Mouse (Mus musculus): ENCODE measurements around the gene Xpo5.

Gene Xpo5

DNA sequence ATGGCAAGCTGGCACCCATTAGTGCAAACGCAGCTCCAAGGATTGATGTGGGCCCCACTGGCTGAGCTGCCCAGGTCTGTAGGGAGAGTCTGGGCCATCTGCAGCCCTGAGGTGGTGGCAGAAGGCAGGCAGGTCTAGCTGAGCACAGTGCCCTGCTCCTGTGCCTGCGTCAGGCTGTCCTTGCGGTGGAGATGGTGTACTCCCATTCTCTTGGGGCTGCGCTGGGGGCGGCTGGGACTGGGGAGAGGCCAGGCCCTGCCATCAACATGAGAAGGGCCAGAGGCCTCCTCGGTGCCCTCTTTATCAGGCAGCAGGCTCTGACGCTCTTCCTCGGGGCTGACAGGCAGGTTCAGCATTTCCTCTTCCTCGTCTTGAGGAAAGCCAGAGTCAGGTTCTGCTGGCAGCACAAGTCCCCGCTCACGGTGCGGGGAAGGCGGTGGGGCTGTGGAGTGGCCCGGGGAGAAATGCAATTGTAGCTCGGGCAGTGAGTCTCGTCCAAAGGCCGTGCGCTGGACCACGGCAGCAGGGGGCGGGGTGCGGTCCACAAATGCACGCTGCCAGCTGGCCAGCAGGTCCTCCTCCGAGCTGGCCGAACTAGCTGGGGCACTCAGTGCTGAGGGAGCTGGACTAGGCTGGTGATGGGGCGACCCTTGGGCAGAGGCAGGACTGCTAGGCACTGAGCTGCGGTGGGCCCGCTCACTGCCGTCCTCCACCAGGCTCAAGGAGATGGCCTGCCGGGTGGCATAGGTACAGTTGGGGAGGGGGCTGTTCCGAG is 55.9 kb downstream of the Xpo5 start:
- DNase-seq (ENCODE audit: extremely low spot score, low spot score): no peak

DNA sequence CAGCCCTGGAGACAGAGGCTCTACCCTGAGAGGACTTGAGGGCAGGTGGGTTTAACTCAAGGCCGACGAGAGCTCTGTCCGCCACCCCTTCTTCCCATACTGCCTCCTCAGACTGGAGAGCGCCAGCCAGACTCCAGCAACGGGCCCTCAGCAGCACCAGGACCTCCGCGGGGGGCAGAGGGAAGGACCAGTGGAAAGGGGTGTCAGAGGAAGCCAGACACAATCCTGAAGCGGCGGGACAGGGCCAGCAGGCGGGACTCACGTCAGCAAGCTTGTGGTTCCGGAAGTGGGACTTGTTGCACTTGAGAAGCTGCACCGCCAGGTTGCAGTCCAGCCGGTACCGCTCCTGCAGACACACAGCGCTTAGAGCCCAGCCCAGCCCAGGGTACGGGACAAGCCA is 57.1 kb downstream of the Xpo5 start:
- DNase-seq (ENCODE audit: extremely low spot score, low spot score): no peak

DNA sequence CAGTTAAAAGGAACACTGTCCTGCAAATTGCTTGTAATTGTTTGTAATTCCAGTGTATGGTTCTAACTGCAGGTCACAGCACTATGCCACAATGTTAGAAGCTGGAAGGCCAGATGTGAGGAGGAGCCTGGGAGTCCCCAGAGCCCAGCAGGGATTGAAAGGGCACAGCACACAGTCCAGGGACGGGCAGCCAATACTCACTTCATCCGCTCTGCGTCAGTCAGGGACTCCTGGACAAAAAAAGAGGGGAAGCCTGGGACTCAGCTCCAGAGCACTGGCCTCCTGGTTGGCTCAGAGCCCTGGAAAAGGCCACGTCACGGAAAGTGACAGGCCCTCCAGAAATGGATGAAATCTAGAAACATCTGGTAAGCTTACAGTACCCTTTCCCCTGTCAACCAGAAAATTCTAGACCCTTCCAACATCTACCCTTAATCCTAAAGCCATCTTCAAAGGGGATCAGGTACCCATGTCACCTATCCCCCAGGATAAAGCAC is 59.7 kb downstream of the Xpo5 start:
- no peak for DNase-seq (ENCODE audit: extremely low spot score, low spot score)

DNA sequence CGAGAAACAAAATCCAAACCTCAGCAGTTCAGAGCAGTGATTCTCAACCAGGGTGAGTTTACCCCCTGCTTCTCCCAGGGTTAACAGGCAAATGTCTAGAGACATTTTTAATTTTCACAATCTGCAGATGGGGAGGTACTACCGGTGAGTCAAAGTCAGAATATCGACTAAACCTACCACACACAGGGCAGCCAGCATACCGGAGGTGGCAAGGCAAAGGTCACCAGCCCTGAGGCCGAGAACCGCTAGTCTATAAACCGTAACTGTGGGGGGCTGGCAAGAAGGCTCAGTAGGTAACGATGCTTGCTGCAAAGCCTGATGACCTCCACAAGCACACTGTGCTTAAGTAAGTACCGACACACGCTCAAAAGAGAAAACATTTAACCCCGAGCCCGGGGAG is 62.9 kb downstream of the Xpo5 start:
- no peak for DNase-seq (ENCODE audit: extremely low spot score, low spot score)

DNA sequence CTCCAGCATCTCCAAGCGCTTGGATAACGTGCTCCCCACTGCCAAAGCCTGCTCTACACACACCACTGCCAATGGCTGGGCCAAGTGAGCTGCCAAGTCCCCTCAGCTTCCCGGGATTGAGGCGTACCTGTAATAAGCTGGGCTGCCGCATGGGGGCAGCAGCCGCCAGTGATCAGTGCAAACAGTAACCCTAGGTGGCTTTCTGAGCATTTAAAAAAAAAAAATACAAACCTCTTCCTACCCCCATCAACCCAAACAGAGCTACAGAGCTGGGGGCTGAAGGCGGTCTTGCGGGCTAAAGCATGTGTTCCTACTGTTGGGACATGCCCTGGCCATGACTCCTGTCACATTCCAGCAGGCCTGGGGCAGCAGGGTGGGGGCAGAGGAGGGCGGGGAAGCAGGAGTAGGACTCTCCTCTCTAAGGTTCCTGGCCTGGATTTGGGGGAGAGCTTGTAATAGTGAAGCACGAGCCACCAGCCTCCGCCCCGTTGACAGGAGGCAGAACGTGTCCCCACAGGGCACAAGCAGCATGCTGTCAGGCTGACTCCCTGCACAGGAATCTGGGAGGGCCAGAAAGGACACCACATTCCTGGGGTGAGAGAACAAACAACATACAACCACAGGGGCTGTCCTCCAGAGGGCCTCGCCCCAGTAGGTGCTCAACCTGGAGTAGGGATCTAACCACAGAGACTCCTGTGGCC is 63.5 kb downstream of the Xpo5 start:
- peak; percentile 78 for DNase-seq (ENCODE audit: extremely low spot score, low spot score)

DNA sequence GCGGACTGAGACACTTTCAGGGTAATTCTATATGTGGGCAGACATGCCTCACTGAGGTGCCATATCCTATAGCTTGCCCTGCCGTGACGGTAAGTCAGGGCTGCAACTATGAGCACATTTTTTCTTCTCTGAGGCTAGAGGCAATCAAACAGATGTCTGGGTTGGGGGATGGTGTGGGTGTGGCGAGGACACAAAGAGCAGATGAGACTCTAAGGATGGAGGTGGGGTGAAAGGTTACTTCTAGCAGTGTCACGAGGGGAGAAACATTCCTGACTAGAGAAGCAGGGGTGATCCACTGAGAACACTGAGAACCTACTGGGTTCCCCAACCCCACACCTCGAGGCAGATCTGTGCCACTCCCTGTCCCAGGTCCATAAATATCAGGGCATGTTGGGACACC is 64.4 kb downstream of the Xpo5 start:
- DNase-seq (ENCODE audit: extremely low spot score, low spot score): no peak

DNA sequence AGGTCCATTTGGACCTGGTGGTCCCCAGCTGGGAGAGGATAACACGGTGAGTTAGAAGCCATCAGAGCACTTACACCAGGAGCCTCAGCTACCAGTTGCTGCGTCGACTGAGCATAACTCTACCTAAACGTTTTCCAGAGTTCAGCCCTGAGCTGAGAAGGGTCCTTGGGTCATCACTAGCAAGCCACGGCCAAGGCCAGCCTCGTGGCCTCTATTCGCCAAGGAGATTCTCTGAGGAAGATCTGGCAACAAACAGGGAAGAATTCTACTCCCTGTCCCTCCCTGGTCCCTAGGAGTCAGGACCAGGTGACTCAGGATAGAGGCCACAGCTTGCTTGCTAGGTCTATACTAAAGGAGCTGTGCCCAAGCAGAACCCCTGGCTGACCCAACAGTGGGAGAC is 64.9 kb downstream of the Xpo5 start:
- no peak for DNase-seq (ENCODE audit: extremely low spot score, low spot score)

DNA sequence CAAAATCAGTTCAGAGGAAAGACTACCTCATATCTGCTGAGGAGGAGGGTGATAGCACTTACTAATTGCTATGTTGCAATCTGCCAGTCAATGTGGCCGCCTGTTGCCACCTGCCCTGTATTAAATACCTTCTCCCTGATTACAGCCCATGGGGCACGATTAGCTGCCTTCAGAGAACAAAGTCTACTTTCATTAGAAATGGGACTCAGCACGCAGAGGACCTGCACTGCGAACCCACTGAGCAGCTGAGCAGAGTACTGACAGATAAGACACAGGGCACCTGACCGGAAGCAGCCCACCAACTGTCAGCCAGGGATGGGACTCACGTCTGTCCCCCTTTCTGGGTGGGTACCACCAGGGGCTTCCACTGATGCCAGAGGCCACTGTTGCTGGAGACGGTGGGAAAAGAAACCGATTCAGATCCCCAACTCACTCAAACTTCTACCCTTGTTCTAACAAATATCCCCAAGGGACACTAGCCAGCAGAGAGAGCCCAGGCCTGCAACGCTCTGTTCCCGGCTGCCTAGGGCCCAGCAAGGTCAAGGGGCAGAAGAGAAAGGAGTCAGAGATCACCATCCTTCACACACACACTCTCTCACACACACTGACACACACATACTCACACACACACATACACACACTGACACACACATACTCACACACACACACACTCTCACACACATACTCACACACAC is 65.6 kb downstream of the Xpo5 start:
- no peak for DNase-seq (ENCODE audit: extremely low spot score, low spot score)

DNA sequence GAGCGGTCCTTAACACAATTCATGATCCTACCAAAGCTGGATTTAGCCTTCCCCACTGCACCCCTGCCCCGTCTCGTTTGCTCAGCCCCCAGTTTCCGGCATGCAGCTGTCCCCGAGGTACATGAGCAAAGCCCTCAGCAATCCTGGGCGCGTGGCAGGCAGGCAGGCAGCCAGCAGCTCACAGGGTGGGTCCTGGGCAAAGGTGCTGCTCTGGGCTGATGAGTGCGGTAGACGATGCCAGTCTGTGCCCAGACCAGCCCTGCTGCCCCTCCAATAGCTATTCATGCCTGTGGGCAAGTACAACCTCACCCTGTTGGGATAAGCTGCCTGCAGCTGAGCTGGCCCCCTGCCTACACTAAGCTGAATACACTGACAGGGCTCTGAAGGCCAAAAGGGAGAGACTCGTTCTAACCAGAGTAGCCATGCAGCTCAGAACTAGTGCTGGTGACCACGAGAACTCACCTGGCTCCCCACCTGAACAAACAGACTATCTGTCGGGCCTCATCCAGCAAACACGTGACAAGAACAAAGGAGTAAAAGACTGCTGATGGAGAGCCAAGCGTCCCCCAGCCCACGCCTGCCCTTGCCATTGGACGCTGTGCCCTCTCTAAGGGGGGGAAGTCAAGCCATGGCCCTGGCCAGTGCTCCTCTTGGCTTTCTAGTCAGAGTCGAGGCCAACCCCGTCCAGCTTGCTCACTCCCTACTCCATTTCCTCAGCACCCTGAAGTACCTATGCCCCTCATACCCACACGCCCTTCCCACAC is 67.4 kb downstream of the Xpo5 start:
- DNase-seq (ENCODE audit: extremely low spot score, low spot score): no peak

DNA sequence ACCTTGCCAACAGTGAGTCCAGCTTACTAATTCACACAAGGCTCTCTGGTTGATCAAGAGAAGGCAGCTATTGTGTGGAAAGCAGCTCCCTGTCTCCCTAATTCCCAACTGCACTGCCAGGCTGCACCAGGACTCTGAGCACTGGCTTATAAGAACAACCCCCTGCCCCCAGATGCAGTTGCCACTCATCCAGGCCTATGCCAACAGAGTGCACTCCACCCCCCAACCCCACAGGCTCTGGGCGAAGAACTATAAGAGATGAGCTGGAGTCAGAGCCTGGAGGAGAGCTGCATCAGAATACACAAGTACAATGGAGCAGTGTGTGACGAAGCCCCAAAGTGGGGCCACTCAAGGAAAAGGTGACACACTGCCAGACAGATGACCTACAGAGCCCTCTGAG is 69.5 kb downstream of the Xpo5 start:
- DNase-seq (ENCODE audit: extremely low spot score, low spot score): no peak

DNA sequence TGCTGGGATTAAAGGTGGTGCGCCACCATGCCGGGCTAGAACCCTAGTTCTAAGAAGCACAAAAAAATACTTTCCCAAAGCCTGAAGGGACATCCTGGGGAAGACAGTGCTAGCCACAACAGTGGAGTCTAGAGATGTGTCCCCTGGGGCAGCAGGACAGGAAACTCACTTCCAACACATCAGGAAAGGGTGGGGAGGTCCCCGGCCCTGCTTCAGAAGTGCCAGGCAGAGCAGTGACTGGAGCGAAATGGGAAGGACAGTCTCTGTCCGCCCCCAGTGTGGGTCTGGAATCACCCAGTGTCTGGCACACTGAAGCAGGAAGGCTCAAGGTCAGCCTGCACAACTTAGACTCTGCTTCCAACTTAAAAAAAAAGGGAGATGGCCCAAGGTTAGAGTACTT is 70.1 kb downstream of the Xpo5 start:
- no peak for DNase-seq (ENCODE audit: extremely low spot score, low spot score)

DNA sequence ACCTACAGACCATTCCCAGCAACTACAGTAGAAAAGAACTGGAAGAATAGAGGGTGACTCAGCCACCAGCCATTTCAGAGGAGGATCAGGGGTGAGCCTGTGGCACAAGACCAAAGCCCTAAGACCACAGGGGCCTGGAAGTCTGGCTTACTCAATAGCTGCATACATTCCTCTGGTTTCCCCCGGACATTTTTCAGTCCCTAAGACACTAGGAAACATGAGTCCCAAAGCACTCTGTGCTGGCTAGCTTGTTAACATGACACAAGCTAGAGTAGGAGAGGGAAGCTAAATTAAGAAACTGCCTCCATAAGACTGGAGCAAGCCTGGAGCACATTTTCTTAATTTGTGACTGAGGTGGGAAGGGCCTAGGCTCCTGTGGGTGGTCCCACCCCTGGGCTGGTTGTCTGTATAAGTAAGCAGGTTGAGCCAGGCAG is 71.2 kb downstream of the Xpo5 start:
- no peak for DNase-seq (ENCODE audit: extremely low spot score, low spot score)

DNA sequence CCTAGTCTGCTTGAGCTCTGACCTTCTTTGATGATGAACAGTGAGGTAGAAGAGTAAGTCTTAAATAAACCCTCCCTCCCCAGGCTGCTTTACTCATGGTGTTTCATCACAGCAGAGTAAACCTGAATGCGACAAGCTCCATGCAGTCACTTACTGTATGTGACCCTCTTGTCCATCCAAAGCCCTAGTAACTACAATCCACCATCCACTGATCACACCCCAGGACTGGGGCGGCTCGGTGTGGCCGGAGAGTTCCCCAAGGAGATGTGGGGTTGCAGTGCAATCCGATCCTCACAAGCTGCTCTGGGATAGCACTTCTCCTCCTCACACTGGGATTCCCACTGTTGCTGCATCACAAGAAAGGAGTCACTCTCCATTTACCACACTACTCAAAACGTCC is 71.9 kb downstream of the Xpo5 start:
- no peak for DNase-seq (ENCODE audit: extremely low spot score, low spot score)

DNA sequence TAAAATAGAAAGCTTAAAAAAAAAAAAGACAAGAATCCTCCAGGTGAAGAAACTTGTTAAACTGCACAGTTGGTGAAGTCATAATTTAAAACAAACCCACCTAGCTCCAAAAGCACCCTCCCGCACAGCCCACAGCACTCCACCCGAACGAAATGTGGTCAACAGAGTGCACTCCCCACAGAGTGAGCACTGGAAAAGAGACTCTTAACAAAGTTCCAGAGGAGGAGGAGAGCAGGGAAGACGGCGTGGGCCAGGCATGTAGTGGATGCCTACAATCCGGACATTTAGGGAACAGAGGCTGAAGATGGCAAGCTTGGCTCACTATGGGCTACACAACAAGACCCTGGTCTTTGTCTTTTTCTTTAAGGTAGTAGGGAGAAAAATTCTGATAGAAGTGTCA is 72.5 kb downstream of the Xpo5 start:
- DNase-seq (ENCODE audit: extremely low spot score, low spot score): no peak

DNA sequence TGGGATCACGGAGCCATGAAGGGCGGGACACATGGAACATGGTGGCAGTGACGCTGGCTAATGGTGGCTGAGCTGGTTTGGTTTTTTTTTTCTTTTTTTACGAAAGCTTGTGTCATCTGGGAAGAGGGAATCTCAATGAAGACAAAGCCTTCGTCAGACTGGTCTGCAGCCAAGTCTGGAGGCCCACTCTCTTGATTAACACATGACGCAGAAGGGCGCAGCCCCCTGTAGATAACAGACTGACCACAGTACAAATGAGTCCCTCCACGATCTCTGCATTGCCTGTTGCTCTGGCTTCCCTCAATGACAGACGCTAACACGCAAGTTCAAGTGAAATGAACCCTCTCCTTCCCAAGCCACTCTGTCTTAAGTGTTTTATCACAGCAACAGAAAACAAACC is 72.9 kb downstream of the Xpo5 start:
- no peak for DNase-seq (ENCODE audit: extremely low spot score, low spot score)

DNA sequence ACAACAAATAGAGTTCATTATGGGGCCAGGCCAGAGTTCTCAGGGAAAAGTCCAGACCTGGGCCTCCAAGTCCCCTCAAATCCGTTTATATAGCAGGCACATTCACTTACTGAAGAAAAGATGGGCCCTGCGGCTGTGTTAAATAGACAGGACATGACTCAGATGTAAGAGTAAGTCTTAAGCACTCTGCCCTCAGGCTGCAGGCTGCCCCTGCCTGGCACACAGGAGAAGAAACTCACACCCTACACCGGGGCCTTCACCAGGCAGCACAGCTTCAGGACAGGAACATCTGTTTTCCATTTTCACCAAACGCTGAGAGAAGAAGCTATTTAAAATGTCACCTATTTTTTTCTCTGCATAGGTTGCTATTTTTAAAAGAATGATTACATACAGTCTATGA is 75.0 kb downstream of the Xpo5 start:
- no peak for DNase-seq (ENCODE audit: extremely low spot score, low spot score)

DNA sequence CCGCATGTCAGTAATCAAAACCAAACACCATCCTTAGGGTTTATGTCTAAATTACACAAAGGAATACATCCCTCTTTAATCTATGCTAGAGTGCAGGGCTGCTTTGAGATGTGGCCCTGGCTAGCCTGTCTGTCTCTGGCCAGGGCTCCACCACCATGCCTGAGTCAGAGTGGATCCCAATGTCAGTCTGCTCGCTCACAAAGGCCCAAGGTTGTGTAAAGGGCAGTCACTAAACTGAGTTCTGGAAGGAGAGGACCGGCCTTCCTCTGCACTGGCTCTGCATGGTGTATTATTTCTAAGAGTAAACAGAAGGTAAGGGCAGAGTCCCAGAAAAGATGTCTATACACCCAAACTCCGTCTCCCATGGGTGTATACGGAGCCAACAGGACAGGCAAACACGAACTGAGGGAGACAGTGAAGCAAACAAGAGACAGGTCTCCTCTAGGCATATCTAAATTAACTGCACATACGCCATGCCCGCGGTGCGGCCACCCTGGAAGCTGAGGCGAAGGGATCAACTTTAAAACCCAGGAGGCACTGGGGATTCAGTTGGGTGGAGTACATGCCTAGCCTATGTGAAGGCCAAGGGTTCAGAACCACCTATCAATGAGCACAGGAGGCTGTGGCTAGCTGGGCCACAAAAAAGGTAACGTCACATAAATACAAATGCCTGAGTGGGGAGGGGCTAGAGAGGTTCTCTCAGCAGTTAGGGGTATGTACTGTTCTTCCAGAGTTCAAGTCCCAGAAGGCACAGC is 75.6 kb downstream of the Xpo5 start:
- no peak for DNase-seq (ENCODE audit: extremely low spot score, low spot score)

DNA sequence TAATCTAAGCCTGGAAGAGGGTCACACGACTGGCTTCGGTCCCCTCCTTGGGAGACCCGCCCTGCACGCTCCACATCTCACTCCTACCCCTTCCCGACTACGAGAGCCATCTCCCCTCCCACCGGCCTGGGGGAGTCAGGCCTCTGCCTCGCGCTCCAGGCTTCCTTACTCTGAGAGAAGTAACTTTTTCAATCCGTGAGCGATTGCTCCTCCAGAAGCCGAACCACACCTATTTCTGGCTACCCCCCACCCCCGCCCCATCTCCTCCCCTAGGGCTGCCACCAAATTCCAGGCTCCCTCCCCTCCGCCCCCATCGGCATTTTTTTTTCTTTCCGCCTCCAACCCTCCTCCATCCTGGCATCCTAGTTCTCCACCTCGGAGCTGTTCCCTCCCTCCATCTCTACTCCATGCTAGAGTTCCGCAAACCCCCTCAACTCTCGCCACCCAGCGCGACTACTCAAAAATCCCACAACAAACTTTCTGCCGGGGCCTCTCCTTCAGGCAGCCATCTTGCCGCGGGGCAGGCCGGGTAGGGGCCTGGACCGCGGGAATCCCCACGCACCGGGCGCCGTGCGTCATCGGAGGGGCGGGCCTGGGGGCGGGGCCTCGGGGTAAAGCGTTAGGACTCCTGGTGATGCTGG is 80.0 kb downstream of the Xpo5 start, which contains the start of gene Tjap1:
Tjap1 (minus strand) TSS at position 544 of the 641 bp plus-strand sequence.
- peak; percentile 96 for DNase-seq (ENCODE audit: extremely low spot score, low spot score)

DNA sequence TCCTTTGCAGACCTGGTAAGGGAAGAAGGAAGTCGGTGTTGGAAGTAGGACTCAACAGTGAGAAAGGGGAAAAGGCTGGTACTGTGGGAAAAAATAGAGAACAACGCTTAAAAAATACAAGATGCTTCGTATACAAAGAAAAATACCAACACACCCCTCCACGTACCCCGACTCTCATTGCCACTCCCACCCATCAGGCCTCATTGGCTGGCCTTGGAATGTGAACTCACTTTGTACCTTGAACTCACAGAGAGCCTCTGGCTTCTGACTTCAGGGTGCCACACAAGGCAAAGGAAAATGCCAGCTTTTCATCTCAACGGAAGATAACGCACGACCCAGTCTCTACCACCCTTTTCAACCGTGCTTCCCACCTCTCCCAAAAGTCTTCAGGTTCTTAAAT is 80.6 kb downstream of the Xpo5 start:
- DNase-seq (ENCODE audit: extremely low spot score, low spot score): no peak

DNA sequence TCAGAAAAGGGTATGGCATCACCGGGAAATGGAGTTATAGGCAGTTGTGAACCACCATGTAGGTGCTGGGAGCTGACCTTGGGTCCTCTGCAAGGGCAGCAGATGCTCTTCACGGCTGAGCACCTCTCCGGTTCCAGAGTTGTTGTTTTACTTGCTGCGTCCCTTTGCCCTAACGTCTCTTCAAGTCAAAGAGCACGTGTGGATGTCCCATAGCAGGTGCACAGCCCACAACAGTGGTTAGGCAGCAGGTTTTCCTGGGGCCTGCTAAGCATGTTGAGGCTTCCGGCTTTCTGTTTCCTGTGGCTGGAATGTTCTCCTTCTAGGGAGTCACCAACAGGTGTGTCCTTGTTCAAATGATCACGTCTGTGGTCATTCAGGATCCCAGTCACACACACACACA is 81.3 kb downstream of the Xpo5 start:
- DNase-seq (ENCODE audit: extremely low spot score, low spot score): no peak

Measured in neural tube, embryonic 10.5 days (tissue).